In genomic region chr11:46311181-46311702, GRCm38 (mm10) we compare ENCODE assay signal across 8 mouse cellular contexts. TPM values are rescaled to one million over a fixed set of nuclear protein-coding genes. Genes with fewer than 3 reads are reported as not detected.
DNase-seq lines count a peak whose midpoint lies in the region; ATAC-seq and TF ChIP-seq lines count a peak whose summit lies in the region.

No protein-coding gene starts in this region.

- no peaks in the 10 kb centered on the region for H3K4me1 ChIP-seq in liver, adult 2 months (ENCODE audit: control insufficient read depth, insufficient read depth, low read length)
- peaks cover 20% of the 10 kb centered on the region for H3K4me1 ChIP-seq in erythroblast, embryonic 14.5 days (ENCODE audit: control insufficient read depth)
- peaks cover 33% of the 10 kb centered on the region for H3K4me1 ChIP-seq in midbrain, embryonic 16.5 days (ENCODE audit: control insufficient read depth, insufficient read depth, low read length)

- no peak for DNase-seq in liver, adult 2 months (ENCODE audit: extremely low read depth, low read depth, low spot score)
- DNase-seq in liver, result no peak
- DNase-seq in adrenal gland, postnatal 36 days, result peak; percentile 21 to 65
- DNase-seq in kidney, postnatal 25 days, result peak; percentile 38 to 61
- no peak for DNase-seq in gastrocnemius, adult 8-10 months (ENCODE audit: low spot score in 2 of 2)

- no peaks in the 10 kb centered on the region for H3K36me3 ChIP-seq in liver, adult 2 months (ENCODE audit: control insufficient read depth, insufficient read depth, low read length)
- H3K36me3 ChIP-seq in erythroblast, embryonic 14.5 days (ENCODE audit: control insufficient read depth), result no peaks in the 10 kb centered on the region
- H3K36me3 ChIP-seq in midbrain, embryonic 16.5 days (ENCODE audit: control insufficient read depth, insufficient read depth, low read length), result no peaks in the 10 kb centered on the region

- ATAC-seq in midbrain, embryonic 16.5 days, result peak; percentile 15
- no peak for ATAC-seq in monocyte, adult 5-6 weeks (replicated peaks; ENCODE audit: insufficient number of reproducible peaks, low FRiP score, low TSS enrichment, poor library complexity, severe bottlenecking)

- no peak overlapping the region for H3K27ac ChIP-seq in liver, adult 2 months (replicated peaks; ENCODE audit: insufficient read depth, low read depth, low read length)
- peak overlapping the region; percentile 92 for H3K27ac ChIP-seq in midbrain, embryonic 16.5 days (ENCODE audit: low read length)

- H3K27me3 ChIP-seq in liver, adult 2 months (ENCODE audit: control insufficient read depth, insufficient read depth, low read length), result no peaks in the 10 kb centered on the region; the same call in 1 of the 2 replicates
- peaks cover 49% of the 10 kb centered on the region for H3K27me3 ChIP-seq in erythroblast, embryonic 14.5 days (ENCODE audit: control insufficient read depth)
- no peaks in the 10 kb centered on the region for H3K27me3 ChIP-seq in midbrain, embryonic 16.5 days (ENCODE audit: control insufficient read depth, insufficient read depth, low read depth, low read length)

- TF ChIP-seq CTCF in liver, adult 2 months (IDR thresholded peaks at IDR 0.05; ENCODE audit: low read depth, low read length), result no peak

- WGBS in liver, adult 2 months, result 15% methylated on average over 14 of the region's 14 CpGs
- 3% methylated on average over 14 of the region's 14 CpGs for WGBS in midbrain, embryonic 16.5 days

- H3K9me3 ChIP-seq in erythroblast, embryonic 14.5 days (ENCODE audit: control insufficient read depth, low read length), result no peaks in the 10 kb centered on the region
- H3K9me3 ChIP-seq in midbrain, embryonic 16.5 days (replicated peaks; ENCODE audit: control insufficient read depth, low read length, poor library complexity, severe bottlenecking), result no peaks in the 10 kb centered on the region

- no peak for TF ChIP-seq POLR2A in liver, adult 2 months (IDR thresholded peaks at IDR 0.05; ENCODE audit: extremely low read depth, insufficient read depth, low read length)

- no peak overlapping the region; the same call in 1 of the 2 replicates for H3K9ac ChIP-seq in liver, adult 2 months (ENCODE audit: low read depth, low read length)
- peak overlapping the region; percentile 97 for H3K9ac ChIP-seq in midbrain, embryonic 16.5 days (ENCODE audit: low read depth, low read length)

- H3K4me3 ChIP-seq in liver, adult 2 months (ENCODE audit: insufficient read depth, low read depth, low read length), result peak overlapping the region; percentile 73
- peak overlapping the region; percentile 61 for H3K4me3 ChIP-seq in erythroblast, embryonic 14.5 days (replicated peaks)
- H3K4me3 ChIP-seq in midbrain, embryonic 16.5 days (ENCODE audit: low read depth, low read length), result peak overlapping the region; percentile 94

- peak overlapping the region; percentile 84 for H3K4me2 ChIP-seq in midbrain, embryonic 16.5 days (ENCODE audit: low read length)

- H3K79me2 ChIP-seq in liver, adult 2 months (ENCODE audit: control insufficient read depth, insufficient read depth, low read length), result no peaks in the 10 kb centered on the region

RNA-seq across cellular contexts. Expression of gene Cyfip2, which starts 1.4 kb away (rescaled TPM):
- total RNA-seq in liver, adult 2 months (2014; rRNA removed), result 0.55 and 1.5 TPM in 2 replicates
- polyA plus RNA-seq in liver, adult 2 months (2012; rRNA removed), result 0.71 and 0.73 TPM in 2 replicates
- 10 to 100 TPM; 84.0 to 88.8 TPM for total RNA-seq in adrenal gland, postnatal 36 days (2021)
- polyA plus RNA-seq in erythroblast, embryonic 14.5 days (2012), result 0.01 and 0.04 TPM in 2 replicates
- 98.9 and 103 TPM in 2 replicates for polyA plus RNA-seq in midbrain, embryonic 16.5 days (2015; fragmentation: Nextera tagmentation; extraction: Ambion mirVana)
- total RNA-seq in monocyte, adult 5-6 weeks (2017), result 120 to 188 TPM (median 136 TPM) in 3 replicates
- total RNA-seq in gastrocnemius, adult 8-10 months (2022), result 10 to 100 TPM in 2 of 4 experiments, 1 to 10 TPM in 2; 7.8 to 14.7 (median 10.2) TPM

Comparison
In these comparisons a context has a peak if more than half of its experiments do, and no peak if none do; other contexts are left out.
1. DNase-seq: peak in adrenal gland, postnatal 36 days (2 of 2) and kidney, postnatal 25 days (2 of 2); none in liver, adult 2 months (single experiment), liver (single experiment) and gastrocnemius, adult 8-10 months (0 of 2).
2. Peak in every context shown above with its lines, with median percentiles within 50 percentile points of each other: H3K4me3 ChIP-seq.